Mouse (Mus musculus): ENCODE data around the gene Mettl22. TPM values are rescaled to one million over a fixed set of nuclear protein-coding genes. Genes with fewer than 3 reads are reported as not detected.
A peak's percentile ranks its signal among the peaks of the same experiment; 100 is the strongest.

Mettl22 gene
- total and polyA plus RNA-seq, 2 experiments = 17.2 to 29.0 TPM

- TF ChIP-seq CTCF (IDR thresholded peaks at IDR 0.05; ENCODE audit: low read depth, low read length) (no peak), POLR2A (IDR thresholded peaks at IDR 0.05; ENCODE audit: extremely low read depth, insufficient read depth, low read length) (no peak)
- Histone ChIP-seq H3K4me1 (ENCODE audit: control insufficient read depth, insufficient read depth, low read length) (no peaks in the 10 kb centered on the region), H3K36me3 (ENCODE audit: control insufficient read depth, insufficient read depth, low read length) (no peaks in the 10 kb centered on the region), H3K4me3 (ENCODE audit: insufficient read depth, low read depth, low read length) (no peak overlapping the region), H3K9ac (ENCODE audit: low read depth, low read length) (no peak overlapping the region), H3K27me3 (ENCODE audit: control insufficient read depth, insufficient read depth, low read length) (no peaks in the 10 kb centered on the region), H3K79me2 (ENCODE audit: control insufficient read depth, insufficient read depth, low read length) (no peaks in the 10 kb centered on the region), H3K27ac (replicated peaks; ENCODE audit: insufficient read depth, low read depth, low read length) (no peak overlapping the region)
- DNase-seq (ENCODE audit: extremely low read depth, low read depth, low spot score) = no peak
- WGBS = 62% methylated on average over 13 of the region's 13 CpGs
Measured at GRCm38 (mm10) chr16:8491743-8492490, 21.3 kb downstream of the Mettl22 start.

GRCm38 (mm10) chr16:8494268-8494667, 23.7 kb downstream of the Mettl22 start:
- peak; percentile 56 for DNase-seq (ENCODE audit: extremely low read depth, low read depth, low spot score)
- WGBS = 25% methylated on average over 4 of the region's 4 CpGs

GRCm38 (mm10) chr16:8496967-8497366, 26.4 kb downstream of the Mettl22 start:
- H3K36me3 ChIP-seq (ENCODE audit: control insufficient read depth, insufficient read depth, low read length) = no peaks in the 10 kb centered on the region
- H3K79me2 ChIP-seq (ENCODE audit: control insufficient read depth, insufficient read depth, low read length) = no peaks in the 10 kb centered on the region
- DNase-seq (ENCODE audit: extremely low read depth, low read depth, low spot score) = no peak
- H3K9ac ChIP-seq (ENCODE audit: low read depth, low read length) = no peak overlapping the region
- WGBS = 72% methylated on average over 2 of the region's 2 CpGs
- no peak for TF ChIP-seq CTCF (IDR thresholded peaks at IDR 0.05; ENCODE audit: low read depth, low read length)
- TF ChIP-seq POLR2A (IDR thresholded peaks at IDR 0.05; ENCODE audit: extremely low read depth, insufficient read depth, low read length) = no peak
- no peaks in the 10 kb centered on the region for H3K27me3 ChIP-seq (ENCODE audit: control insufficient read depth, insufficient read depth, low read length)
- no peak overlapping the region for H3K27ac ChIP-seq (replicated peaks; ENCODE audit: insufficient read depth, low read depth, low read length)
- H3K4me3 ChIP-seq (ENCODE audit: insufficient read depth, low read depth, low read length) = no peak overlapping the region
- no peaks in the 10 kb centered on the region for H3K4me1 ChIP-seq (ENCODE audit: control insufficient read depth, insufficient read depth, low read length)

More at GRCm38 (mm10) chr16:8494268-8494667, 23.7 kb downstream of the Mettl22 start:
- Histone ChIP-seq H3K4me1 (ENCODE audit: control insufficient read depth, insufficient read depth, low read length) (no peaks in the 10 kb centered on the region), H3K9ac (ENCODE audit: low read depth, low read length) (no peak overlapping the region), H3K4me3 (ENCODE audit: insufficient read depth, low read depth, low read length) (no peak overlapping the region), H3K27ac (replicated peaks; ENCODE audit: insufficient read depth, low read depth, low read length) (no peak overlapping the region), H3K79me2 (ENCODE audit: control insufficient read depth, insufficient read depth, low read length) (no peaks in the 10 kb centered on the region), H3K27me3 (ENCODE audit: control insufficient read depth, insufficient read depth, low read length) (no peaks in the 10 kb centered on the region), H3K36me3 (ENCODE audit: control insufficient read depth, insufficient read depth, low read length) (no peaks in the 10 kb centered on the region)
- no peak for TF ChIP-seq POLR2A (IDR thresholded peaks at IDR 0.05; ENCODE audit: extremely low read depth, insufficient read depth, low read length)
- TF ChIP-seq CTCF (IDR thresholded peaks at IDR 0.05; ENCODE audit: low read depth, low read length) = peak; percentile 69

GRCm38 (mm10) chr16:8504271-8504670, 33.7 kb downstream of the Mettl22 start:
- Histone ChIP-seq H3K27me3 (ENCODE audit: control insufficient read depth, insufficient read depth, low read length) (no peaks in the 10 kb centered on the region), H3K4me1 (ENCODE audit: control insufficient read depth, insufficient read depth, low read length) (no peaks in the 10 kb centered on the region), H3K27ac (replicated peaks; ENCODE audit: insufficient read depth, low read depth, low read length) (no peak overlapping the region), H3K79me2 (ENCODE audit: control insufficient read depth, insufficient read depth, low read length) (no peaks in the 10 kb centered on the region), H3K4me3 (ENCODE audit: insufficient read depth, low read depth, low read length) (no peak overlapping the region), H3K36me3 (ENCODE audit: control insufficient read depth, insufficient read depth, low read length) (no peaks in the 10 kb centered on the region), H3K9ac (ENCODE audit: low read depth, low read length) (no peak overlapping the region)
- no peak for DNase-seq (ENCODE audit: extremely low read depth, low read depth, low spot score)
- WGBS = 50% methylated on average over 2 of the region's 2 CpGs
- TF ChIP-seq CTCF (IDR thresholded peaks at IDR 0.05; ENCODE audit: low read depth, low read length) (no peak), POLR2A (IDR thresholded peaks at IDR 0.05; ENCODE audit: extremely low read depth, insufficient read depth, low read length) (no peak)

- no peak overlapping the region for H3K27ac ChIP-seq (replicated peaks; ENCODE audit: insufficient read depth, low read depth, low read length)
- H3K9ac ChIP-seq (ENCODE audit: low read depth, low read length) = no peak overlapping the region
- no peaks in the 10 kb centered on the region for H3K27me3 ChIP-seq (ENCODE audit: control insufficient read depth, insufficient read depth, low read length)
- H3K36me3 ChIP-seq (ENCODE audit: control insufficient read depth, insufficient read depth, low read length) = no peaks in the 10 kb centered on the region
- TF ChIP-seq CTCF (IDR thresholded peaks at IDR 0.05; ENCODE audit: low read depth, low read length) (no peak), POLR2A (IDR thresholded peaks at IDR 0.05; ENCODE audit: extremely low read depth, insufficient read depth, low read length) (no peak)
- 89% methylated on average over 5 of the region's 5 CpGs for WGBS
- no peaks in the 10 kb centered on the region; the same call in 1 of the 2 replicates for H3K79me2 ChIP-seq (ENCODE audit: control insufficient read depth, insufficient read depth, low read length)
- no peak for DNase-seq (ENCODE audit: extremely low read depth, low read depth, low spot score)
- no peak overlapping the region for H3K4me3 ChIP-seq (ENCODE audit: insufficient read depth, low read depth, low read length)
- peaks cover 9% of the 10 kb centered on the region; the same call in 1 of the 2 replicates for H3K4me1 ChIP-seq (ENCODE audit: control insufficient read depth, insufficient read depth, low read length)
Measured at GRCm38 (mm10) chr16:8509894-8510293, 39.3 kb downstream of the Mettl22 start.

- peak; percentile 36 for TF ChIP-seq CTCF (IDR thresholded peaks at IDR 0.05; ENCODE audit: low read depth, low read length)
- TF ChIP-seq POLR2A (IDR thresholded peaks at IDR 0.05; ENCODE audit: extremely low read depth, insufficient read depth, low read length) = no peak
- Histone ChIP-seq H3K9ac (ENCODE audit: low read depth, low read length) (peak overlapping the region; percentile 15), H3K27ac (replicated peaks; ENCODE audit: insufficient read depth, low read depth, low read length) (peak overlapping the region; percentile 48), H3K4me3 (ENCODE audit: insufficient read depth, low read depth, low read length) (peak overlapping the region; percentile 51), H3K27me3 (ENCODE audit: control insufficient read depth, insufficient read depth, low read length) (no peaks in the 10 kb centered on the region), H3K4me1 (ENCODE audit: control insufficient read depth, insufficient read depth, low read length) (peaks cover 18% of the 10 kb centered on the region), H3K36me3 (ENCODE audit: control insufficient read depth, insufficient read depth, low read length) (no peaks in the 10 kb centered on the region), H3K79me2 (ENCODE audit: control insufficient read depth, insufficient read depth, low read length) (peaks cover 17% of the 10 kb centered on the region; the same call in 1 of the 2 replicates)
- 0% methylated on average over 5 of the region's 5 CpGs for WGBS
- DNase-seq (ENCODE audit: extremely low read depth, low read depth, low spot score) = peak; percentile 53
Measured at GRCm38 (mm10) chr16:8512830-8513229, 42.2 kb downstream of the Mettl22 start.
